Mouse (Mus musculus): ENCODE measurements around the gene Rtl10.

DNA sequence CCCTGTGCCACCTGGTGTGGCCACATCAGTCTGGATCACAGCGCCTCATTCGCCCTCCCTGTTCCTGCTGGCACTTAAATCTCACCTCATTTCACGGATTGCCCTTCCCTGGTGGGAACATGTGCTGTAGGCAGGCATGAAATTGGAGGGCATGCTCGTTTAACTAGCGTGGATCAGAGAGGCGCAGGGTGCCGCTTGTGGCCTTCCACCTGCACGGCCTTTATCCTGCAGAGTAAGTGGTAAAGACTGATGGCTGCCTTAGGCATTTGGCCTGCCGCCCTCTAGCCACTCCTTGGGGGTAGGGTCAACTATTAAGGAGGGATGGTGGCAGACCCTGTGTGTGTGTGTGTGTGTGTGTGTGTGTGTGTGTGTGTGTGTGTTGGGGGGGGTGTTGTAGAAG is 36.7 kb upstream of the Rtl10 start:
- TF ChIP-seq CTCF (IDR thresholded peaks at IDR 0.05; ENCODE audit: low read depth, low read length) (no peak), POLR2A (IDR thresholded peaks at IDR 0.05; ENCODE audit: extremely low read depth, insufficient read depth, low read length) (no peak)

Measured in liver, adult 2 months (tissue).